Mouse (Mus musculus) activated CD4-positive, CD25-positive, alpha-beta regulatory T cell, adult 4 months (primary cell): ENCODE data around the gene Wasf2. TPM values are rescaled to one million over a fixed set of nuclear protein-coding genes. Genes with fewer than 3 reads are reported as not detected.

ENCODE experiments used
- ATAC-seq: one replicate; pipeline ENCODE4 v1.8.0; 2017
- polyA plus RNA-seq, 2 experiments: library from polyadenylated mRNA; unstranded; fragments of 100-300 nt; shearing (Covaris generic); gene quantifications; one replicate each; pipeline ENCODE4 v1.2.1; 2017

Gene Wasf2
- polyA plus RNA-seq, 2 experiments from 2014 or later = 83.0 to 104 TPM

- no peak for ATAC-seq
These were observed 48.0 kb downstream of the Wasf2 start for GRCm38 (mm10) chr4:133178305-133178704.

GRCm38 (mm10) chr4:133179258-133179657 is 49.0 kb downstream of the Wasf2 start:
- no peak for ATAC-seq

DNA sequence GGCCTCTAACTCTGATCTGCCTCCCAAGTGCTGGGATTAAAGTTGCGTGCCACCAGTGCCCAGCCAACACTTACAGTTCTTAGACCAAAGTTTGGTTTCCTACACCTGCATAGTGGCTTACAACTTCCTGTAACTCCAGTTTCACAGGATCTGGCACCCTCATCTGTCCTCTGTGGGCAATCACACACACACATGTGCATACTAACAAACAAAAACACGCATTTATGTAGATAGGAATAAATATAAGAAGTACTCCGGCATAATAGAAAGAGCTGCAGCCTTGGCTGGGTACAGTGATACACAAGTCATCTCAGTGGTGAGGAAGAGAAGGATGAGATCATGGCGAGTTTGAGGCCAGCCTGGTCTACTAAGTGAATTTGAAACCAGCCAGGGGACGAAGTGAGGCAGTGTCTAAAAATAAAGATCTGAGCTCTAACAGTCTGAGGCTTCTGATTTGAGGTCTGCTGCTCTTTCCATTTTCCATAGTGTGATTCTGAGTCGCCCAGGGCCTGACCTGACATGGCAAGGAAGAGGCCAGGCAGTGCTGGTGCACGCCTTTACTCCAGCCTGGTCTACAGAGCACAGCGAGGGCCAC is 52.2 kb downstream of the Wasf2 start:
- ATAC-seq = no peak

- ATAC-seq = no peak
These were observed 54.0 kb downstream of the Wasf2 start for GRCm38 (mm10) chr4:133184031-133184897.

DNA sequence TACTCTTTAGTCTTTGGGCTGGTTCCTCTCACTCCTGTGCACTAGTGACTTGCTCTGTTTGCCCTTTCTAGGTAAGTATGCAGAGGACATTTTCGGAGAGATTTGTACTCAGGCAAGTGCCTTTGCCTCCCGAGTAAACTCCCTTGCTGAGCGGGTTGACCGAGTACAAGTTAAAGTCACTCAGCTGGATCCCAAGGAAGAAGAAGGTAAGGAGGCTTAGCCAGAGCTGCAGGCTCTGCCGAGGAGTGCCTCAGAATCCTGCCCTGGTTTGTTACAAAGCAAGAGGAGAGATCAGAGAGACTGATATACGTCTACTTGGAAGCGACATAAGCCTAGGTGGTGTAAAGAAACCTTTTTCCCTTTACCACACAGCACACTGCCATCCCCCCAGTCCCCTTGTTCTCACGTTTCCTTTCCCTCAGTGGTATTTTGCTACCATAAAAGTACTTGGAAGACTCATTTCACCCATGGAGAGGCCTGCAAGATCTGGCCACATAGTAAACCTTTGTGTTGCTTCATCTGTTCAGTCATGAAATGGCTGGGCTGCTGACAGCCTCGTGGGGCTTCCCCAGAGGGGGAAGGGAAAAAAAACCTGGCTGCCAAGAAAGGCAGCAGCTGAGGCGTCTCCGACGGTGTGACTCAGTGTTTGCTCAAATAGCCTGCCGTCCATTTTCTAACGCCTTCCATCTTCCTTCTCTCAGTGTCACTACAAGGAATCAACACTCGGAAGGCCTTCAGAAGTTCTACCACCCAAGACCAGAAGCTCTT is 54.8 kb downstream of the Wasf2 start:
- ATAC-seq = peak; percentile 85

DNA sequence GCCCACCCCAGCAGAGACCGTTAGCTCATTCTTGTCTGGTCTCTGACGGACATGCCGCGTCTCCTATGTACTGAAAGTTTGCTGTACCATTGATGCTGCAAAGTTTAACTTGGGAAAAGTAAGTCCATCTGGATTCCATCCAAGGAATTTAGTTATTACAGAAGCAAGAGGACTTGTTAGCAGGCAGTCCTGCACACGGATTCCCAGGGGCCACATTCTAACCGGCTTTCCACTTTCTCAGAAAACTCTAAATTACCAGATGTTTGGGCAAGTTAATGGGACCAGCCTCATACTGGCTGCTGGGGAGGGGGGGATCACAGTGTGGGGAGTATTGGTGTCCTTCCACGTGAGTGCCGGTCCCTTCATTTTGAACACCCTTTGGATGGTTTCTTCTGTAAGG is 55.6 kb downstream of the Wasf2 start:
- no peak for ATAC-seq

DNA sequence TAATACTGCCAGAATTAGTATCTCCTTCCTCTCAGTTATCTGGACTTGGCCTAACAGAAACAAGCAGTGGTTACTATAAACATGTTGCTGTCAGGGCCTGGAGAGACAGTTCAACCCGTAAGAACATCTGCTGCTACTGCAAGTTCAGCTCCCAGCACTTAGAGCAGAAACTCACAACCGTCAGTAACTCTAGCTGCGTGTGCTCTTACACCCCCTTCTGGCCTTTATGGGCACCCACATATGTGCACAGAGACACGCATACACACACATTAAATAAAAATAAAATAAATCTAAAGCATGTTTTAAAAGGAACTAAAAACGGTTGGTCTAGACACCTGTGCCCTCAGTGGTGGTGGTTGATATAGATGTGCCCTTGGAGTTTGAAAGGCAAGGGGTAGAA is 56.6 kb downstream of the Wasf2 start:
- ATAC-seq = no peak

DNA sequence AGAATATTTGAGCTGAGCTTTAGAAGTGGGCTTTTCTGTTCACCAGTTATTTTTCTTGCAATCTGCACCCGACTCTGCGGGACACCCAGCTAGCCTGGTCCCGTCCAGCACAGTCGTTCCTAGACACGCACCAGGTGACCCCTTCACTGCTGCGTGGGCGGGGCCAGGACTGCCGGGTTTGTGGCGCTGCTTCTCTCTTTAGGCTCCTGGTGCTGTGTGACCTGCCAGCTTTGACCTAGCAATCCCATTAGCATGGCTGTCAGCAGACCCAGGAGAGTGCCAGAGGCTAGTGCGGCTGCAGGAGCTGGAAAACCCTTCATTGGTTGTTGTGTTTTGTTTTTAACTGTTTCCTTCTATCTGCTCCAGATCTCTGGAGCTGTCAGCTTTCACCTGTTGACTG is 59.1 kb downstream of the Wasf2 start:
- ATAC-seq = no peak

GRCm38 (mm10) chr4:133194482-133194881 is 64.2 kb downstream of the Wasf2 start:
- no peak for ATAC-seq

DNA sequence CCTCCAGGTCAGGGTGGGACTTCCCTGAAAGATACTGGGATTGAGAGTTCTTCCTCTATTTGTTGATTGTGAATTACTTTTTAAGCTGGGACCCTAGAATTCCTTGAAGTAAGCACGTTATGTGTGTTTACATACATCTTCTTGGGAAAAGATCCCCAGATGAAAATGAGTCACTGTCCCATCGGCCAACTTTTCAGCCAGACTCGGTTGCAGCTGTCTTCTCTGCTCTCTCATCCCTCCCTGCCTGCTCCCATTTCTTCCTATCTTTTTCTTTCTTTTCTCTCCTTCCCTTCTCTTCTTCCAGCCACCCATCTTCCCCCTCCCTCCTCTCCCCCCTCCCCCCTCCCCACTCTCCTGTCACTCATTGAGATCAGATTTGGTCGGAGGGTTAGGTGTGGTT is 64.7 kb downstream of the Wasf2 start:
- no peak for ATAC-seq

DNA sequence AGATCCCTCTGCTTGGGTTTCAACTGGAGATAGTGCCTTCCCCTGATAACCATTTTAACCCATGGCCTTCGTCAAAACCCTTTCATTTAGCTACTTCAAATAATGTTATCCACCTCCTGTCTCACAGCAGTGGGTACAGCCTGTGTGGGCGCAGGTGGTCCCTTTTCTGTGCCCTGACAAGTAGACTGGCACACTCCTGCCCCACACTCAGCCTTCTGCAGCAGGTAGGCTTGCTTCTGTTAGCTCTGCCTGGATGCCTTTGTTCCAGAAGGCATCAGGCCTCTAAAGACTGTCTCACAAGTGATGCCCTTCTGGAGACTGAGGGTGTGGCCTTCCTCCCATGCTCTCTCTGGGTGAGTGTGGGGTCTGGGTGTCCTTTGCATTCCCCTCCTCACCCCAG is 65.8 kb downstream of the Wasf2 start:
- no peak for ATAC-seq

GRCm38 (mm10) chr4:133196852-133197251 is 66.5 kb downstream of the Wasf2 start:
- ATAC-seq = no peak

- ATAC-seq = no peak
These were observed 67.0 kb downstream of the Wasf2 start for GRCm38 (mm10) chr4:133197355-133197754.

DNA sequence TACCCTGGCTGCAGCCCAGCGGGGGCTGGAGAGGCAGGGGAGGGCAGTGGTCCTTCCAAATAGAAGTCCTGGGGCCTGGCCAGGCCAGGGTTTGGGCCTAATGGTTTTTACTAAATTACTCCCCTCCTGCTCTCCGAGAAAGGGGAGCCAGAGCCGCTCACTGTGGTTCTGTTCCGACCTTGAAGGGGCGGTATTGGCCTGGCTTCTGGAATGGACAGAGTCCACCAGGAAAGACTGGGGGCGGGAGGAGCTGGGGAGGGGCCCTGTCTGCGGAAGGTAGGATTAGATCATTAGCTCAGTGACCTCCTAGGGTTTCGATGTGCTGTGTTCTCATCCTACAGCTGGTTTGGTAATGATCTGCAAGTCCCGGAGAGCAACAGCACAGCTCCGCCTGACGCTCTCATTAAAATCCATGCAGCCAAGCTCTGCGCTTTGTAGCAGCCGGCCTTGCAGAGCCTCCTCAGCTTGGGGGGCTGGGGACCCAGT is 67.5 kb downstream of the Wasf2 start:
- ATAC-seq = no peak

- ATAC-seq = no peak
These were observed 68.3 kb downstream of the Wasf2 start for GRCm38 (mm10) chr4:133198337-133199180.

- no peak for ATAC-seq
These were observed 69.4 kb downstream of the Wasf2 start for GRCm38 (mm10) chr4:133199743-133200142.

- no peak for ATAC-seq
These were observed 70.0 kb downstream of the Wasf2 start for GRCm38 (mm10) chr4:133200343-133200742.

DNA sequence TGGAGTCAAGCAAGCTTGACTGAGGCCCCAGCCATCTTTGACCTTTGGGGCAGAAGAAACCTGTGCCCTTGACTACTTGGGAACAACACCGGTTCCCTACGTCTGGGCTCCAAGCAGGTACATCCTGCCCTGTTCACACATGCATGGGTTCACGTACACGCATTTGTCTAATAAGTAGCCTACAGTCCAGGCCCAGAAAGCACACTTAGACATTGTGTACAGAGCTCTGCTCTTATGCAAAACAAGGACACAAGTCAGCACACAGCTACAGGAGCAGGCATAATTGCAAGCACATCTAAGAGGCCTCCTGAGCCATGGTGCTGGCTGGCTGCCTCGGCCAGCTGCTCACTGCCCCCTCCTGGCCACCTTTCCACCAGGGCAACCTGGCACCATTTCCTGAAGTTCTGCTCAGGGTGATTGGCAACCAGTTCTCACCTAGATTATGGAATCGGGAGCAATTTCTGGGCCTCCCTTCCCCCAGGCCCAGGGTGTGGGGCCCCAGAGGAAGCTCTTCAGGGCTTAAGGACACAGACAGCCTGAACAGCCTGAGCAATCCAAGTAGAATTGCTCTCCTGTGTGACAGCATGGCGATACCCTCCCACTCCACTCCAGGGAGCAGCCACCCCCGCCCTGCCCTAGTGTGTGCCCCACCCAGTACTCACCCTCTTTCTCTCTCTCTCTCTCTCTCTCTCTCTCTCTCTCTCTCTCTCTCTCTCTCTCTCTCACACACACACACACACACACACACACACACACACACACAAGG is 70.9 kb downstream of the Wasf2 start:
- peak; percentile 61 for ATAC-seq

GRCm38 (mm10) chr4:133202254-133202653 is 71.9 kb downstream of the Wasf2 start:
- ATAC-seq = no peak

DNA sequence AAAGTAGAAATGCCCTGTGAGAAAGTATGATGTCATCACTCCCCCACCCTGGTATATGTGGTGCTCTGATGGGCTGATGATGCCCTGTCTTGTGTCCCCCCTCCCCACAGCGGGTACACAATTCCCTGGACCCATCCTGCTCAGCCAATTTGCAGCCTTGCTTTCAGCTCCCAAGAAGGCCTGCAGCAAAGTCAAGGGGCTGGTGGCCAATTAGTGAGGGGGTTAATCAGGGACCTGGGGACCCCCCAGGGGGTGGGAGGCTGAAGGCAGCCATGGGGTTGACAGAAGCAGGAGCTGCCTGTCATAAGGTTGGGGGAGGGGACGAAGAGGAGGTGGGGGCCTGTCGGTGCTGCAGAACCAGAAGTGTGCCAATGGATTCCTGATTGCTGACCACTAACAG is 73.3 kb downstream of the Wasf2 start:
- ATAC-seq = no peak

GRCm38 (mm10) chr4:133204379-133204778 is 74.1 kb downstream of the Wasf2 start:
- ATAC-seq = no peak

- no peak for ATAC-seq
These were observed 79.1 kb downstream of the Wasf2 start for GRCm38 (mm10) chr4:133209366-133209765.
